Mouse (Mus musculus): ENCODE measurements around the gene Il17ra.

The Il17ra gene

GRCm38 (mm10) chr6:120511212-120511611 lies 48.2 kb downstream of the Il17ra start:
- no peak for DNase-seq

DNA sequence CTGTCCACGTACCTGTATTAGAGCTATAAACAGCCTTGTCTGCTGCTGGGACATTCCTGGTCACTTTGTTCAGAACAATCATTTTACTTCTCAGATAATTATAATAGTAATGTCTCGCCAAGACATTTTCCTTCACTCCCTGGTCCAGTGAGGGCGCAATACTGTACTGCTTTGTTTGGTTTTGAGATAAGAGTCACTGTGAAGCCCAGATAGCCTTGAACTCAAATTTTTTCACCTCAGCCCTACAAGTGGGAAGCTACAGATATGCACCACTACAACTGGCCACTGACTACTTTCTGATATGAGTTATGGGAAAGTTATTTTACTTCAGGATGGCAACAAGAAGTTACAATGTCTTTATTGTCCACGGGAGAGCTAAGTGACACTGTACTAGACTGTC lies 53.4 kb downstream of the Il17ra start:
- DNase-seq: no peak

DNA sequence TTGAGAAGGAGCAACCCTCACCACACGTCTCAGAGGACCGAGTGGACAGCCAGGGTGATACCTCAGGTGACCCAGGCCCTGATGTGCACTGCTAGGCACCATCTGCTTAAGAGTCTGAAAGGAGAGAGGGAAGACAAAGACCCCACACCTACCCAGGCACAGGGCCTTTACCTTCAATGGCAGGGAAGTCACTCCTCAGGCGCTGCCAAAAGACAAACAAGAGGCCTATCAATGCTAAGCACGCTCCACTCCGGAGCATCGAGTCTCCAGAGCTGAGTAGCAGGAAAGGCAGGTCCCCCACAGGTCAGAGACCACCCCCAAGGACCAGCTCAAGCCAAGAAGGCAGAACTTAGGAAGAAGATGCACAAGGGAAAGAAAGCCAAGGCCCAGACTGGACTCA lies 53.8 kb downstream of the Il17ra start:
- DNase-seq: no peak

DNA sequence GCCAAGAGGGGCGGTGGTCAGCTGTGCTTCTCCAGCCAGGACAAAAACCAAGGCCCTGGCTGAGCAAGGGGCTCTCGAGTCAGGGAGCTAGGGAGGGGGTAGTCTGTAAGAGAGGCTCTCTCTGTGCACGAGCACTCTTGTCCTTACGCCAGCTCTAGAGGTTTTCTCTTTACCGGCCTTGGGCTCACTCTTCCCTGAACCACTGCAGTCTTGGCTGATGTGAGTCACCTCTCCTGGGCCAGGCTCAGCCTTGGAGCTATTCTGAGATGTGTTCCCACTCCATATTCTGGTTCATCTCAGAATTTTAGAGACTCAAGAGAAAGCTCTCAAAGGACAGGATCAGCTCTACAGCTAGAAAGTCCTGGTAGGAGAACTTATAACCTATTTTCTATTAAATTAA lies 54.3 kb downstream of the Il17ra start:
- no peak for DNase-seq

DNA sequence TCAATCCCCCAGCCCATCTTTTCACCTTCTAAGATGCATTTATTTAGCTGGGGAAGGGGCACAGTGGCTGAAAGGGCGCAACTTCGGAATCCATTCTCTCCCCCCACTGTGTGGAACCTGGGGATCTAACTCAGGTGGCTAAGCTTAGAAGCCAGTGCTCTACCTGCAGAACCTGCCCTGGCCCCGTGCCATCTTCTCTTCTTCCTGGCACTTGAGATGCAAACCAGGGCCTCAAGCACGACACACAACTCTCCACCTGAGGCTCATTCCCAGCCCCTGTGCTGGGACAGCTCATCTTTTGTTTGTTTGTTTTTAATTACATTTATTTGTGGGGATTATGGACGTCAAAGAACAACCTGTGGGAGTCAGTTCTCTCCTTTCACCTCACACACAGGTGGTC lies 56.6 kb downstream of the Il17ra start:
- no peak for DNase-seq

DNA sequence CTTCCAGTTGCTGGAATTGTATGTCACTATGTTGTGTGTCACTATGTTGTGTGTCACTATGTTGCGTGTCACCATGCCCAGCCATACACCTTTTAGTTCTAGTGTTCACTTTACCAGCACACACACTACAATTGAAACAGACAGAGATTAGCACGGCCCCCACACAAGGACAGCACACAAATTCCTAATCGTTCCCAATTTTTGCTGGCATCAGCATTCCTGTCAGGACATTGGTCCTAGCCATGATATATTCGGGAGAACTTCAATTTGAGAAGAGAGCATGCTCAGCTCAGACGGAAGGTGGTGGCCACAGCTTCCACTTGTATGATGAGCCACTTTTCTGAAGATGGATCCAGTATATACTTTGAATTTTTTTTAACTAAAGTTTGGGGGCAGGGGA lies 61.7 kb downstream of the Il17ra start:
- no peak for DNase-seq

DNA sequence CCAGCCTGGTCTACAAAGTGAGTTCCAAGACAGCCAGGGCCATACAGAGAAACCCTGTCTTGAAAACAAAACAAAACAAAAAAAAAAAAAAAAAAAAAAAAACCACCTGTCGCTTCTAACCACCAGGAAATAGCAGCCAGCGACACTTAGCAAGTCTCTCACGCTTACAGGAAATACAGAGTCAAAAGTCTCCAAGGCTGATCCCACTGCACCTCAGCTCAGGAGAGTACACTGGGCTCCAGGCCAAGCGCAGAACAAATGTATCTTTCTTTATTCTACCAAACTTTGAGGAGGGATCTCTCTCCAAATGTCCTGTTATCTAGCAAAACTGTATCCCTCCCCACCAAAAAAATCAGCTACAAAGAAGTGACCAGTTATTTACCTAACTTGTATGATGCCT lies 66.1 kb downstream of the Il17ra start:
- DNase-seq: no peak

- peak; percentile 99 for DNase-seq
These were observed 68.2 kb downstream of the Il17ra start, which contains the start of gene Hdhd5 for GRCm38 (mm10) chr6:120531020-120531965. Hdhd5 (minus strand) TSS chr6:120531319.

- DNase-seq: no peak
These were observed 69.5 kb downstream of the Il17ra start for GRCm38 (mm10) chr6:120532594-120532993.

- DNase-seq: no peak
These were observed 73.3 kb downstream of the Il17ra start for GRCm38 (mm10) chr6:120536337-120536736.

Data from heart, adult 11 months (tissue).